Mouse (Mus musculus): Measurements from ENCODE around the gene Grm3. TPM values are rescaled to one million over a fixed set of nuclear protein-coding genes. Genes with fewer than 3 reads are reported as not detected.

The Grm3 gene
- polyA plus RNA-seq, 1 experiment, result not detected

DNA sequence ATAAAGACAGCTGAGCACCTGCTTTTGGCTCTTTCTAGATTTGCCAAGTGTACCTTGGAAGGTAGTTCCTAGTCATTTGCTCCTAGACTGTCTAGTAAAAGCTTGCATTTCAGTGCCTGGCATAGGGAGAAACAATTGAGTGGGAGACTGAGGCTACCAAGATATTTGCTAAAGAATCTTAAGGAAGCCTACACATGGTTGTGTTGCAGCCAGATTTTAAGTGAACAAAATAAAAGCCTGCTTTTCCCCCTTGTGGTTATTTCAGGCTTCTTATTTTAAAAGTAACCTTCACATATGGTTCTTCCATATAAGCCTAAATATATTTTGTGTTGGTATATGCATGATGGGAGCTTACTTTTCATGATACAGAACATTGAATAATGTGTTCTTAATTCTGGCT, 3.8 kb downstream of the Grm3 start:
- Histone ChIP-seq H3K4me1 (ENCODE audit: control insufficient read depth, insufficient read depth, low read length) (no peaks in the 10 kb centered on the region), H3K27me3 (ENCODE audit: control insufficient read depth, insufficient read depth, low read length, poor library complexity, severe bottlenecking) (peaks cover 5% of the 10 kb centered on the region; the same call in 1 of the 2 replicates), H3K9ac (ENCODE audit: low read depth, poor library complexity, severe bottlenecking) (no peak overlapping the region), H3K4me3 (ENCODE audit: low read depth, low read length) (no peak overlapping the region), H3K9me3 (replicated peaks; ENCODE audit: control insufficient read depth, insufficient read depth, low read length, poor library complexity, severe bottlenecking) (no peaks in the 10 kb centered on the region), H3K36me3 (ENCODE audit: control insufficient read depth, insufficient read depth, low read length, poor library complexity, severe bottlenecking) (no peaks in the 10 kb centered on the region), H3K27ac (ENCODE audit: insufficient read depth, low read length) (no peak overlapping the region)
- TF ChIP-seq EP300 (IDR thresholded peaks at IDR 0.05; ENCODE audit: insufficient read depth, low read depth, low read length) (no peak), POLR2A (IDR thresholded peaks at IDR 0.05; ENCODE audit: insufficient read depth, low read length) (no peak), CTCF (IDR thresholded peaks at IDR 0.05; ENCODE audit: low read depth, low read length) (no peak)

DNA sequence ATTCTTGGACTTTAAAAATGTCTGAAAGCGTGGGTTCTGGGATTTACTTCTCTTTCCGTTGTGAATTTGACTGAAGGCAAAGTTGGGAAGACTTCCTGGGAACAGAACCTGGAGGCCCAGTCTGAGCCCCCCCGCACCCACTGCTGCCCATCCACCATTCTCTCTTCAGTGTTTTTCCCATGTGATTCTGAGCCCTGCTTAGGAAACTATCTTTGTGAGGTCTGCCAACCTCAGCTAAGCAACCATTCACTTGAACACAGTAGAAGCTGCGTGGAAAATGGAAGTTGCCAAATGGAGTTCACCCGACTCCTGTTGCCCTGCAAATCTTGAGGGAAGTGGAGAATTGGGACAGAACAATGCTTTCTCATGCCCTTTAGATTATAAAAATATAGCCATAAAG, 8.7 kb downstream of the Grm3 start:
- Histone ChIP-seq H3K4me3 (ENCODE audit: low read depth, low read length) (no peak overlapping the region), H3K4me1 (ENCODE audit: control insufficient read depth, insufficient read depth, low read length) (no peaks in the 10 kb centered on the region), H3K9ac (ENCODE audit: low read depth, poor library complexity, severe bottlenecking) (no peak overlapping the region), H3K9me3 (replicated peaks; ENCODE audit: control insufficient read depth, insufficient read depth, low read length, poor library complexity, severe bottlenecking) (no peaks in the 10 kb centered on the region), H3K27ac (ENCODE audit: insufficient read depth, low read length) (no peak overlapping the region), H3K27me3 (ENCODE audit: control insufficient read depth, insufficient read depth, low read length, poor library complexity, severe bottlenecking) (no peaks in the 10 kb centered on the region; the same call in 1 of the 2 replicates), H3K36me3 (ENCODE audit: control insufficient read depth, insufficient read depth, low read length, poor library complexity, severe bottlenecking) (no peaks in the 10 kb centered on the region)
- TF ChIP-seq POLR2A (IDR thresholded peaks at IDR 0.05; ENCODE audit: insufficient read depth, low read length) (no peak), EP300 (IDR thresholded peaks at IDR 0.05; ENCODE audit: insufficient read depth, low read depth, low read length) (no peak), CTCF (IDR thresholded peaks at IDR 0.05; ENCODE audit: low read depth, low read length) (no peak)

DNA sequence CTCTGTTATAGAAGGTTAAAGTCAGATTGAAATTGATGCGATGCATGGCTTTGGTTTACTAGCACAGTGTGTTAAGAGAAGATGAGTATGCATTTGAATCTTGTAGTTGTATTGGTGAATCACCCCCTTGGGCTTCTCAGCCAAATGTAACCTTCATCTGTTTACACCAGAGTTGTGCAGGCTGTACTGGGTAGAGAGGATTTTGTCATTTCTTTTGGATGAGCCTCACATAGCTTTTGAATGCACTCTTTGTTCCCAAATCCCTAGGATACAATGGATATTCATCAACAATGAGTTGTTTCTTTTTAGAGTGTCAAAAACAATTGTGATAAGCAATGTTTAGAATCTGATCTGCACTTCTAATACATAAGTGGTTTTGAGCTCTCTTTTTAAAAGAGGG, 17.9 kb downstream of the Grm3 start:
- Histone ChIP-seq H3K9ac (ENCODE audit: low read depth, poor library complexity, severe bottlenecking) (no peak overlapping the region), H3K4me3 (ENCODE audit: low read depth, low read length) (no peak overlapping the region), H3K4me1 (ENCODE audit: control insufficient read depth, insufficient read depth, low read length) (no peaks in the 10 kb centered on the region), H3K27me3 (ENCODE audit: control insufficient read depth, insufficient read depth, low read length, poor library complexity, severe bottlenecking) (no peaks in the 10 kb centered on the region), H3K9me3 (replicated peaks; ENCODE audit: control insufficient read depth, insufficient read depth, low read length, poor library complexity, severe bottlenecking) (no peaks in the 10 kb centered on the region), H3K36me3 (ENCODE audit: control insufficient read depth, insufficient read depth, low read length, poor library complexity, severe bottlenecking) (no peaks in the 10 kb centered on the region), H3K27ac (ENCODE audit: insufficient read depth, low read length) (no peak overlapping the region)
- TF ChIP-seq CTCF (IDR thresholded peaks at IDR 0.05; ENCODE audit: low read depth, low read length) (no peak), POLR2A (IDR thresholded peaks at IDR 0.05; ENCODE audit: insufficient read depth, low read length) (no peak), EP300 (IDR thresholded peaks at IDR 0.05; ENCODE audit: insufficient read depth, low read depth, low read length) (no peak)

DNA sequence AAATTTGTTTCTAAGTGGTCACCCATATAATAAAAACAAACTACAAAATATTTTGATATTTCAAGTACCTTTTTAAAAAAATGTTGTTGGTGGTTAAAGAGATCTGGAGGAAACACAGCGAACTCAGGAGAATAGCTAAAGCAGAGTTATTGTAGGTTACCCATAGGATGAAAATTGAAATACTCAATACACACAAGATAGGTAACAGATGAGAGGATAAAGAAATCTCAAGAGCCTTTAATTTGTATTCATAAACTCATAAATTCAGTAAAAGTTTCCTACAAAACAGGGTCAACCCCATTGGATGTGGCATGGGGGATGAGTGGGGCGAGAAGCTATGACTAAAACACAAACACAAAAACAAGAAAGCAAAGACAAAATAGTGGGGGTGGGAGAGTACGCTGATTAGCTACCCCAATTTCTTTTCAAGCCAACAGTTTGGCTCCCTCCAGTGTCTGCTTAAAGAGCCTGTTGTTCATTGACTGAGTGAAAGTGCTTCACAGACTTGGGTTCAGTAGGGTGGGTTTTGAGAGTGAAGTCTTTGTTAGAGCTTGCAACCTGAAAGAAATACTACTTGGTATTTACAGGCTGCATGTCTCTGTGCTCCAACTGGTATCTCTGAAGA, 21.5 kb downstream of the Grm3 start:
- TF ChIP-seq POLR2A (IDR thresholded peaks at IDR 0.05; ENCODE audit: insufficient read depth, low read length) (no peak), CTCF (IDR thresholded peaks at IDR 0.05; ENCODE audit: low read depth, low read length) (no peak), EP300 (IDR thresholded peaks at IDR 0.05; ENCODE audit: insufficient read depth, low read depth, low read length) (no peak)
- H3K4me3 ChIP-seq (ENCODE audit: low read depth, low read length), result no peak overlapping the region

DNA sequence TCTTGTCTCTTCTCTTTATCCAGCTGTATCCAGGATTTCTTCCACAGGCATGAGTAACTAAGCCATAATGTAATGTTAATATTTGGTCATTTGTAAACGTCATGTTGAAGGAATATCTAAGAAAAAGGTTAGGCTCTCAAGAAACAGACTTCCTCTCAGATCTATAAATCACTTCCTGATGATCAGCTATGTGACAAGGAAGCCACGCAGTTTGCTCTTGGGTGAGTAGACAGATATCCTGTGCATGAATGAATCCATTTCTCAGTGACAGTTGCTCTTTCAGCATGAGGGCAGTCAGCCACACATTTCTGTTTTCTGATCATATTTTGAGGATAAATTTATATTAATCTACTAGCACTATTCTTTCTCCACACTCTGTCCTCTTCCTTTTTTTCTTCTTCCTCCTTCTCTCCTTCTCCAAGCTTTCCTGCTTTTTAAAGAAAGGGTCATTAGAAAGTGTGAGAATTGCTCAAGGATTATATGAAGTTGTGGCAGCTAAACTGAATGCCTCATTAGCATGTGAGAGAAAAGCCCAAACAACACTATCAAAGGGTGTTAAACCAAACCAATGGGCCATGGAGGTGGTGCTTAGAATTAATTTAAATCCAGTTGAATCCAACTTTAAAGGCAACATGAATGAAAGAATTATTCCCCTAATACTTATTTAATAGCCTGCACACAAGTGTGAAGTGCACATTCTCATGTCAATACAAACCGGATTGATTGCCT, 22.1 kb downstream of the Grm3 start:
- Histone ChIP-seq H3K36me3 (ENCODE audit: control insufficient read depth, insufficient read depth, low read length, poor library complexity, severe bottlenecking) (no peaks in the 10 kb centered on the region), H3K27ac (ENCODE audit: insufficient read depth, low read length) (no peak overlapping the region), H3K4me3 (ENCODE audit: low read depth, low read length) (no peak overlapping the region), H3K9me3 (replicated peaks; ENCODE audit: control insufficient read depth, insufficient read depth, low read length, poor library complexity, severe bottlenecking) (peaks cover 2% of the 10 kb centered on the region; the same call in 1 of the 2 replicates), H3K9ac (ENCODE audit: low read depth, poor library complexity, severe bottlenecking) (no peak overlapping the region), H3K4me1 (ENCODE audit: control insufficient read depth, insufficient read depth, low read length) (no peaks in the 10 kb centered on the region), H3K27me3 (ENCODE audit: control insufficient read depth, insufficient read depth, low read length, poor library complexity, severe bottlenecking) (no peaks in the 10 kb centered on the region)
- TF ChIP-seq EP300 (IDR thresholded peaks at IDR 0.05; ENCODE audit: insufficient read depth, low read depth, low read length) (no peak), CTCF (IDR thresholded peaks at IDR 0.05; ENCODE audit: low read depth, low read length) (no peak), POLR2A (IDR thresholded peaks at IDR 0.05; ENCODE audit: insufficient read depth, low read length) (no peak)

More for the DNA sequence above, 21.5 kb downstream of the Grm3 start:
- Histone ChIP-seq H3K4me1 (ENCODE audit: control insufficient read depth, insufficient read depth, low read length) (no peaks in the 10 kb centered on the region), H3K27me3 (ENCODE audit: control insufficient read depth, insufficient read depth, low read length, poor library complexity, severe bottlenecking) (no peaks in the 10 kb centered on the region), H3K9me3 (replicated peaks; ENCODE audit: control insufficient read depth, insufficient read depth, low read length, poor library complexity, severe bottlenecking) (peaks cover 2% of the 10 kb centered on the region; the same call in 1 of the 2 replicates), H3K27ac (ENCODE audit: insufficient read depth, low read length) (no peak overlapping the region), H3K9ac (ENCODE audit: low read depth, poor library complexity, severe bottlenecking) (no peak overlapping the region), H3K36me3 (ENCODE audit: control insufficient read depth, insufficient read depth, low read length, poor library complexity, severe bottlenecking) (no peaks in the 10 kb centered on the region)

DNA sequence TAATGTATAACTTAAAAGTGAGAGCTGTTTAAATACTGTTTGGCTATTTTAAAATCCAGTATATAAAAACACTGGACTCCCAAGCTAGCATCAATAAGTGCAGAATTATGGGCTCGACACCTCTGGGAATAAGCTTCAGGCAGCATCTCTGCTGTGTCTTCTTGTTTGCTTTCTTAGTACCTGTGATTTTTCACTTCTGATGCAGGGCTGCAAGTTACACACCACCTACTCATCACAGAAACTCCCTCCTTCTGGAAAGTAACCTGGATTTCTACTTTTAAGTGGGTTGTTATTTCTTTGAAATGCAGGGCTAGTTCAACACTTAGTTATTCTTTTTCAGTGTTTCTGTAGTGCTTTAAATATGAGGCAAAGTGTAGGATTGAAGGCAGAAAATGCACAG, 32.6 kb downstream of the Grm3 start:
- H3K27me3 ChIP-seq (ENCODE audit: control insufficient read depth, insufficient read depth, low read length, poor library complexity, severe bottlenecking), result no peaks in the 10 kb centered on the region
- no peak overlapping the region for H3K9ac ChIP-seq (ENCODE audit: low read depth, poor library complexity, severe bottlenecking)
- no peak overlapping the region for H3K27ac ChIP-seq (ENCODE audit: insufficient read depth, low read length)
- H3K4me3 ChIP-seq (ENCODE audit: low read depth, low read length), result no peak overlapping the region
- no peaks in the 10 kb centered on the region for H3K36me3 ChIP-seq (ENCODE audit: control insufficient read depth, insufficient read depth, low read length, poor library complexity, severe bottlenecking)
- TF ChIP-seq CTCF (IDR thresholded peaks at IDR 0.05; ENCODE audit: low read depth, low read length) (no peak), POLR2A (IDR thresholded peaks at IDR 0.05; ENCODE audit: insufficient read depth, low read length) (no peak), EP300 (IDR thresholded peaks at IDR 0.05; ENCODE audit: insufficient read depth, low read depth, low read length) (no peak)
- H3K9me3 ChIP-seq (replicated peaks; ENCODE audit: control insufficient read depth, insufficient read depth, low read length, poor library complexity, severe bottlenecking), result no peaks in the 10 kb centered on the region
- H3K4me1 ChIP-seq (ENCODE audit: control insufficient read depth, insufficient read depth, low read length), result peaks cover 6% of the 10 kb centered on the region
